Mouse (Mus musculus) erythroblast, adult 5-6 weeks (primary cell): ENCODE results near the gene Cdk12. TPM values are rescaled to one million over a fixed set of nuclear protein-coding genes. Genes with fewer than 3 reads are reported as not detected.
"Not testable (repeated sequence)": the region's sequence is repeated elsewhere in the genome, so short reads cannot be mapped to it uniquely, and the experiment has no call there.

Source experiments
- ATAC-seq: replicated peaks from 2 replicates; pipeline ENCODE4 v1.8.0; 2016; ENCODE audit warnings: moderate number of reproducible peaks, mild to moderate bottlenecking, moderate TSS enrichment, inconsistent platforms; ENCODE audit not compliant: poor library complexity, low FRiP score, severe bottlenecking
- total RNA-seq, 2 experiments: library from RNA; stranded (forward) in 1 of 2; stranded (reverse) in 1 of 2; fragments of 150-400 nt in 1 of 2; fragments of 200-764, 138-1000 nt in 1 of 2; gene quantifications; 2 replicates each; pipeline versions ENCODE4 v1.2.3 to v1.2.4; 2015 to 2017; ENCODE audit warnings: low replicate concordance in 2 of 2

Gene Cdk12
- total RNA-seq (2015; ENCODE audit: low replicate concordance) (181 and 207 TPM in 2 replicates), total RNA-seq (2017; ENCODE audit: low replicate concordance) (263 and 302 TPM in 2 replicates)

GRCm38 (mm10) chr11:98202641-98203350, at the start of gene Cdk12:
TSS of gene Cdk12 (plus strand) at chr11:98203059.
- ATAC-seq = peak; percentile 83

- ATAC-seq = no peak
Measured at GRCm38 (mm10) chr11:98155094-98155493, 47.8 kb upstream of the Cdk12 start.

GRCm38 (mm10) chr11:98168400-98168799, 34.5 kb upstream of the Cdk12 start:
- ATAC-seq = no peak

GRCm38 (mm10) chr11:98182149-98182548, 20.7 kb upstream of the Cdk12 start:
- peak; percentile 91 for ATAC-seq

- ATAC-seq = no peak
Measured at GRCm38 (mm10) chr11:98187640-98188395, 15.0 kb upstream of the Cdk12 start.

- no peak for ATAC-seq
Measured at GRCm38 (mm10) chr11:98190820-98191219, 12.0 kb upstream of the Cdk12 start.

- ATAC-seq = peak; percentile 96
Measured at GRCm38 (mm10) chr11:98192901-98193805, 9.7 kb upstream of the Cdk12 start, which contains the start of gene Med1. TSS of gene Med1 (minus strand) at chr11:98193293.

GRCm38 (mm10) chr11:98201791-98202640, 843 bp upstream of the Cdk12 start:
- ATAC-seq = no peak

GRCm38 (mm10) chr11:98203351-98203911, 572 bp downstream of the Cdk12 start:
- ATAC-seq = peak; percentile 32

GRCm38 (mm10) chr11:98203931-98204421, 1.1 kb downstream of the Cdk12 start:
- peak; percentile 49 for ATAC-seq

- ATAC-seq = no peak
Measured at GRCm38 (mm10) chr11:98205463-98205862, 2.6 kb downstream of the Cdk12 start.

- ATAC-seq = not testable (repeated sequence)
Measured at GRCm38 (mm10) chr11:98206281-98206680, 3.4 kb downstream of the Cdk12 start.

GRCm38 (mm10) chr11:98209661-98210060, 6.8 kb downstream of the Cdk12 start:
- not testable (repeated sequence) for ATAC-seq

- ATAC-seq = peak; percentile 73
Measured at GRCm38 (mm10) chr11:98213311-98213710, 10.5 kb downstream of the Cdk12 start.

- 0 out of 2 replicates have a peak, but pooled peaks have one; percentile 47 for ATAC-seq
Measured at GRCm38 (mm10) chr11:98226349-98226748, 23.5 kb downstream of the Cdk12 start.

GRCm38 (mm10) chr11:98238416-98238815, 35.6 kb downstream of the Cdk12 start:
- no peak for ATAC-seq

- ATAC-seq = peak; percentile 50; the same call in 1 of the 2 replicates
Measured at GRCm38 (mm10) chr11:98238995-98239394, 36.1 kb downstream of the Cdk12 start.

- ATAC-seq = not testable (repeated sequence)
Measured at GRCm38 (mm10) chr11:98242910-98243309, 40.1 kb downstream of the Cdk12 start.
